Mouse (Mus musculus): Measurements from ENCODE around the gene Fam243.
A peak's percentile ranks its signal among the peaks of the same experiment; 100 is the strongest.

Fam243 gene

DNA sequence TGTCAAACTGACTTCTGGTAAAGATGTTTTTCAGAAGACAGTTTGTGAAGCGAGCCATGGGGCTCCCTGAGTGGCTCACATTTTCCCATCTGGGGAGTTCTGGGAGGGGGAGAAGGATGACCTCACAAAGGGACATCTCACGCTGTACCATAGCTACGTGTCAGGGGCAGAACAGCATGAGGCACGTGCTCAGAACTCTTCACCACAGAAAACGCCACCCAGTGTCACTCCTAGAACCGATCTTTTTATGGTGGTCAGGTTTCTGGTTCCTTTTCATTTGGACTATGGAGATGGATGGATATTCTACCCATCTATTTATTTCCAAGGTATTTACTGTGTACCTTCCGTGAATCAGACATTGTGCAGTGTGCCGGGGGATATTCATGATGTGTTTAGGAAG lies at the start of gene Fam243:
TSS of gene Fam243 (minus strand) at position 101 of the 400 bp plus-strand sequence.
- DNase-seq (ENCODE audit: extremely low spot score): no peak

DNA sequence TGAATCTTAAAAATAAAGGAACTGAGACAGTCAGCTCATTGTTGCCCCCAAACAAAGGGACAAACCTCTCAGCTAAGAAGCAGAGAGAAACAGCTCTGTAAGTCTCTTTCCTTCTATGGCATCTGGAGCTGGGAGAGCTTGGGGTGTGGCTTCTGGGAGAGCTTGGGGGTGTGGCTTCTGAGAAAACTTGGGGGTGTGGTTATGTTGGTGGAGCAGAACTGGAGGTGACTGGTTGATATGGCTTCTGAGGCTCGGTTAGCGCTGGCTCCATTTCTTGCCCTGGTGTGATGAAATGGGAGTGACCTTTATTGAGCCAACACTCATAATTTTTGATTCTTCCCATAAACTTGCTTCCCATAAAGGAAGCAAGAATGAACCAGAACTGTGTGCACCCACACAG lies 48.0 kb upstream of the Fam243 start:
- no peak for DNase-seq (ENCODE audit: extremely low spot score)

DNA sequence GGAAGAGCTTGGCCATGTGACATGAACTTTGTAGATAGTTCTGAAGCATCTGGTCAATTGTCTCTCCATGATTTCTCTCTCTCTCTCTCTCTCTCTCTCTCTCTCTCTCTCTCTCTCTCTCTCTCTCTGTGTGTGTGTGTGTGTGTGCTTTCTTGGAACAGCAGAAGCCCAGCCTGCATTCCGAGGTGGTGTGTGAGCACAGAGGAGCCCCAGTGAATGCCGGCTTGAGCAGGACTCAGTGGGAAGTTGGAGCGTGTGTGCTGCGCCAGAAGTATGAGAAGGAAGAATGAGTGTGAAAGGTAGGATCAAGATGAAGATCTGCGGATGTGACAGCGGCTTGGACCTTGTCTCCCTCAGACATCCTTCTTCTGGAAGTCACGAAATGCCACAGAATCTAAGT lies 44.2 kb upstream of the Fam243 start:
- DNase-seq (ENCODE audit: extremely low spot score): no peak

DNA sequence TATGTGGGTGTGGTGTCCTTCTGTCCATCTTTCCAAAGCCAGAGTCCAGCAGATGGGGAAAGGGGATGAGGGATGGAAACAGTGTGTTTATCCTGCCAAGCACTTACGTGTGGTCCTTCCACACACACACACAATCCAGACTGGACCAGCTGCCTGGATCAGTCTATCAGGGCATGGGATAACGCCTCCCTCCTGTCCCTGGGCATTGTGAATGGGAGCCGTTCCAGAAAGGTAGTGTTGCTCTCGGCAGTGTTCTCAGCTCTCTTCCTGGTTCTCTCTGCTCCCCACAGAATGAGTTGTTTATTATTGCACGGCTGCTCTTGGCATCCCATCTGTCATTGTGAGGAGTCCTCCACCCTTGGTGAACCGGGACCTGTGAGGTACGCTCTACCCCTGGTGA lies 39.5 kb upstream of the Fam243 start:
- no peak for DNase-seq (ENCODE audit: extremely low spot score)

DNA sequence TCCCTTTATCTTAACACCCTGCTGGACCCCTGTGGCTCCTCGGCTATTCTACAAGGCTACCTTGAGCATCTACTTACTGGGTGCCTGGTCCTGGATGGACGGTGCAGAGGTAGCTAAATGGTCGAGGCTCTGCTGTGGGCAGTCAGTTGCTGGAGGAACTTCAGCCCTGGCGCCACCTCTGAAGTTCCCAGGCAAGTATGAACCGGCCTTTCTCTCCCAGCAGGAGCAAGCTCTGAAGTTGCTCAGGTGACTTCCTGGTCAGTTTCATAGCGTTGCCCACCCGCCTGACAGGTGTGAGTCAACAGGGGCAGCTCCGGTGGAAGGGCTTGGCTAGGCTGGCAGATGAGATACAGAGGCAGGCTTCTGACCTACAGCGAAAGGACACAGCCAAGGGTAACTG lies 38.0 kb upstream of the Fam243 start, which contains the start of gene Kcne1:
TSS of gene Kcne1 (minus strand) at position 240 of the 400 bp plus-strand sequence.
- no peak for DNase-seq (ENCODE audit: extremely low spot score)

DNA sequence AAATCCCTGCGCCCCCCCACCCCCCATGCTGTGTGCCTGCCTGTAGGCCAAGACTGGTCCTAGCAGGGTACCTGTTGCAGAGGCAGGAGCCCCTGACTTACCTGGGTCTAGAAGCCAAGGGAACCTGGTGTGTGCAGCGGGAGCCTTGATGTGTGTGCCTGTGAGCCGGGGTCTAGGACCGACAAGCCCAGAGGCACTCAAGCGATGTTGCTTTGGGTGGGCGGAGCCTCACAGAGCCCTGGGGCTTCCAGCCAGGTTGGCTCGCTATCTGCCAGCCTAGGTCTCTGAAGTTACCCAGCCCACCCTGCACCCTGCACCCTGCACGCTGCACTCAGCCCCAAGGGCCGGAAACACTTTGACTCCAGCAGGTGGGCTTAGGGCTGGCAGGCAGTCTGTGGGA lies 37.5 kb upstream of the Fam243 start:
- no peak for DNase-seq (ENCODE audit: extremely low spot score)

DNA sequence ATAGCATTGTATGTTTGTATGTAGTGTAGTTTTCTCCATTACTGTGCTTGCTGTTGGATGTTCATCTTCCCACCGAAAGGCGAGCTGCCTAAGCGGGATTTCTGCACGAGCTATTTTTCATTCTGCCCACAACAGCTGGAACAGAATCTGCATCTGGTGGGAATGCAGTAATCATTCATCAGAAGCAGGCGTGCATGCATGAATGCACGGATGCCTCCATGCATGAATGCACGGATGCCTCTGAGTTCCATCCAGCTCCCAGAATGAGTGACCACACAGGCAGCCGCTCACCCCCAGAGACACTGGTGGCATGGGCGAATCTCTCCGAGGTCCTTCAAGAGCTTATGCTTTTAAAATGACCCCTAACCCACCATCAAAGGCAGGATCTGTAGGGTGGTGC lies 36.3 kb upstream of the Fam243 start:
- DNase-seq (ENCODE audit: extremely low spot score): no peak

DNA sequence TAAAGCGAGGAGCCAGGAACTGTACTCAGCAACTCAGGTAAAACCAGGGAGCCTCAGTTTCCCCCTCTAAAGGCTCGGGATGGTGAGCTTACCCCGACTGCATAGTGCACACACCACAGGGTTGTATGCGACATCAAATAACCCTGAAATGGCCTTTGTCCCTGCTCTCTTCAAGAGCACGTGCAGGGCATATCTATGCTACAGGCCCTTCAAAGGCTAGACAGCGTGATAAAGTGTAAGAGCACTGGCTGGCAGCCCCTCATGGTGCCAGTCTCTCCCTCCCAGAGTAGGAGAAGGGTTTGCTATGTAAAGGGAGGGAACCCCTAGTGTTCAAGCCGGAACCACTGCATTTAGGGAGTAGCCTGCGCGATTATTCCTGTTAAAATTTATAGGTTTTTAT lies 35.8 kb upstream of the Fam243 start:
- DNase-seq (ENCODE audit: extremely low spot score): no peak

DNA sequence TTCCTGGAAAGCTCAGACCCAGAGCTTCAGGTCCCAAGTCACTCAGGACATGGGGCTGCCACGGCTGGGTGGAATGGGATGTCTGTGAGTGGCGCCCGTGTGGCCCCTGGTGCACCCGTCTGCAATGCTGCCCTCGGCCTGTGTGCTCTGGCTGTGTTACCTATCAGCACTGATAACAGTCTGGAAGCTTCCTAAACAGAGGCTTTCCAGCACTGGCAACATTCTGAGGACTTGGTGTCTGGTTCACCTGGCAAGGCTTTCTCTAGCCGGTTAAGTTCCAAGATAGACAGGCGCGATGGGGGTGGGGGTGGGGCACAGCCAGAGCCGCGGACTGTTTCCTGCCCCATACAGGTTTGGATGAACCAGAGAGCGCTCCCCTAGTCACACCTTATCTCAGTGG lies 34.7 kb upstream of the Fam243 start:
- no peak for DNase-seq (ENCODE audit: extremely low spot score)

DNA sequence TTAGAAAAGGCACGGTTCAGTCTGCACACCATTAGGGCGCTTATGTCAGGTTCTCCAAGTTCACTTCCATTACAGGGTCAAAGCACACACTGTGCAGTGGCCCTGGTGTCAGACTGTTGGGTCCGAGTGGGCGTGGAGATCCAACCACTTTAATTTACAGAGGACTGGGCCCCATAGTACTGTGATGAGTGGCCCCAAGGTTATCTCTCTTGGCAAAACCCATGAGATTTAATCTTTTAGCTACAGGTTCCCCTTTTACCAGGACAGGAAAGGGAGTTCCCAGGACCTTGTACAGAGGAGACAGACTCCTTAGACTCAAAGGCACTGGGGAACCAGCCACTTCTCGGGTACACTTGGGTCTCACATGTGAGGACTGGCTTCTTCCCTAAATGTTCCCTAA lies 34.1 kb upstream of the Fam243 start:
- DNase-seq (ENCODE audit: extremely low spot score): no peak

DNA sequence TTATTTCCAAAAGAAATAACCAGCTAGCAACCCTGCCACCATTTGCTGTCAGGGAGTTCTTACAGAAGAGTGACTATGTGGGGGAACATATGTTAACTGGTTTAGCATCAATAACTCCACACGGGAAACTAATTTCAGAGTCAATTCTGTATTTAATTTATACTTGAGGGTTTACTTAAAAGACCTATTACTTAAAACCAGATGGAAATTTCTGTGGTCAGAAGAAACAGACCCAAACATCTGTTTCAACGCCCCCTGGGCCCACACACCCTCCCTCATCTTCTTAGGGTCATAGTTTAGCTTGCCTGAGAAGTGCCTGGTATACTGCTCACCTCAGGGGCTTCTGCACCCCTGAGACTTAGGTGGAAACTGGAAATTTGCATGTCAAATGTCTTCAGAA lies 32.7 kb upstream of the Fam243 start:
- no peak for DNase-seq (ENCODE audit: extremely low spot score)

DNA sequence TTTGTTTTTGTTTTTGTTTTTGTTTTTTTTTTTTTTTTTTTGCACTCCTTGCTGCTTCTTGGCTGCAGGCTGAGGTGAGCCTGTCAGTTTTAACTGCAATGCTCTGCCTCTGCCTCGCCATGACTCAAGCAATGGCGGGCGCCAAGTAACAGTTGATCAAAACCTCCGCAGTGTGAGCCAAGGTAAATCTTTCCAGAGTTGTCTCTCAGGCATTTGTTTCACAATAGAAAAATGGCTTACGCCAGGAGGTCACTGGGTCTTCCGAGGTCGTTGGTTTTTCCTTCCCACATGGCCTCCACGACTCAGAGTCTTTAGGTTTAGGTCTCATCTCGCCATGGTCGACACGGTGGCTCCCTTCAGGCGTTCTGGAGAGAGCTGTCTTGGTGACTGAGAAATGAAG lies 32.1 kb upstream of the Fam243 start:
- DNase-seq (ENCODE audit: extremely low spot score): no peak

DNA sequence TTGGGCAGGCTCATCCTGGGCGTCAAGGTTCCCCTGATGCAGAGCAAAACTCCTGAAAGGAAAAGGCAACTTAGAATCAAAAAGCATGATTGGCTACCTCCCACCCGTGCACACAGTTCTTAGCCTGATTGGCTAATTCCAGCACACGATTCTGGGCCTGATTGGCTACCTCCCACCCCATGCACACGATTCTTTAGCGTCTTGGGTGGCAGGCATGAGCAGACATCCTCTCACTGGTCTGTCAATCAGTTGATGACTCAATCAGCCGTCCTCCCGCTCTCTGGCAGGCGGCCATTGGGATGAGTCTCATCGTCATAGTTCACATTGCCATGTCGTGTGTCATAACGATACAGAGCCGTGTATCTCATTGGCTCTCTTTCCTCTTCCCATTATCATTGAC lies 27.7 kb upstream of the Fam243 start:
- DNase-seq (ENCODE audit: extremely low spot score): no peak

DNA sequence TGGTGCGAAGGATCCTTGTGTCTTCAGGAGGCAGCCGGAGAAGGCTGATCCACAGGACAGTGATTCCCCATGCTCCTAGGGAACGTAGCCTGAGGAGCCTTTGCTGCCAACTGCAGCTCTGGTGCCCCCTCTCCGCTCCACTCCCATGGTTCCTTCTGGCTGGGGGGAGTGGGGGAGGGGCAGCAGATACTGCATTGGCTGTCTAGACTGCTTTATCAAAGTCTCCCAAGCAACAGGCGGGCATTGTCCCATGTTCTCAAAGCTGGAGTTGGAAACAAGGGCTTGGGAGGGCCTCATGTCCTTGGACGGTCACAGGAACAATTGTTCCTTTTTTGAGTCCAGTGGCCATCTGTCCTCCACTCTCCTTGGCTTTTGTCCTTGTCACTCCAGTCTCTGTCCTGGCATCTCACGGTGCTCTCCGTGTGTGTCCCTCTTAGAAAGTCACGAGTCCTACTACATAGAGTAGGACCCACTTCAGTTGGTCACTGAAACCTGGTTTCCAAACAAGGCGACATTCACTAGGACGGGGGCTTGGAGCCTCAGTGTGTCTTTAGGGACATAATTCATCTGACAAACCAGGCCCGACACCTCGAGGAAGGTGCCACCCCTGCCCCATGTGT lies 25.2 kb upstream of the Fam243 start:
- peak; percentile 60 for DNase-seq (ENCODE audit: extremely low spot score)

DNA sequence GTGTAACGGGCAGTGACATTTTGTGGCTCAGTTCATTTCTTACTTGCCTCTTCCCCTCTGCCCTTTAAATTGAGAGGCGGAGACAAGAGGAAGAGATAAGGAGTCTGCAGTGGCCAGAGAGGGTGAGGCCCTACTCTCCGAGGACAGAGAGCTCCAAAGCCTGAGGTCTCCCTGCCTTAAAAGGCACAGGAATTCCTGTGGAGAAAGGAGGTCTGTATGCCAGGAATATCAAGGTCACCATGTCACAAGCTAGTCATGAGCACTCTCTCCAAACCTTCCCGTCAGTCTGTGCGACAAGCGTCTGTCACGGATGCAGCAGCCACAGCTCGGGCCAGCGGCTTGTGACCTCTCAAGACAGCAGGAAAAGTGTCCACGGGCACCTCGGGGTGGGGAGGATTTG lies 23.9 kb upstream of the Fam243 start:
- DNase-seq (ENCODE audit: extremely low spot score): no peak

DNA sequence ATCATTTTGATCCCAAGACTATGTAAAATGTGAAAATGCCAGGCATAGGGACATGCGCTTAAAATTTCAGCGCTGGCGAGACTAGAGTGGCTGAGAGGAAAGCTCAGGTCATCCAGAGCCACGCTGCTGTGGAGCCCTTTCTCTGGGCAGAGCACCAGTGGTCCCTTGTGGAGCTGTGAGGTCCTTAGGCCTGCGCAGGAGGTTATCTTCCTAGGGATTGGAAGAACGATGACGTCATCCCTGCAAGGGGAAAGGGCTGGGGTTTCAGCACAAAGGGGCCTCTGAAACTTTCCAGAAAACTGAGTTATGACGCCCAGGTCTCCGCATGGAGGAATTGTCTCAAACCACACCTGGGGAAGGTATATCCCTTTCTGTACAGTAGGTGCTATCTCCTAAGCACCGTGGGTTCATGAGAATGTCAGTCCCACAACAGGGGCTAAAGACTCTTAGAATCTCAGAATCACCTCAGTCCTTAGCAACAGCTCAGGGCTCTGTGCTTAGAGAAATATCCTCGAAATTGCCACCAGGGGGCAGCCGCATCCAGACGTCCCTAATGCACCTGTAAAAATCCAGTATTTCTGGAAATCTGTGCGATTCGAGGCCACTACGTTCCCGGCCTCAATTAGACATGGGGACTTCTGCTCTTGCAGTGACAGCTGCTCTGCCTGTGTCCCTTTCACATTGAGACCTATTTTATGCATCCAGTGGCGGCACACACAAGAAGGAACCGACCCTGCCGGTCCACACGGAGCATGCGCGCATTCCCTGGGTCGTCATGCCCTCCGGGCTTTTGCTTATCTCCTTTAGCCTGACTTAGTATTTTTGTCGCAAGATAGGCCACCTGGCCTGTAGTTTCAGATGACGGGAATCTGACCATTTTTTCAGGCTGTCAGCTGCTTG lies 19.6 kb upstream of the Fam243 start:
- peak; percentile 76 for DNase-seq (ENCODE audit: extremely low spot score)

DNA sequence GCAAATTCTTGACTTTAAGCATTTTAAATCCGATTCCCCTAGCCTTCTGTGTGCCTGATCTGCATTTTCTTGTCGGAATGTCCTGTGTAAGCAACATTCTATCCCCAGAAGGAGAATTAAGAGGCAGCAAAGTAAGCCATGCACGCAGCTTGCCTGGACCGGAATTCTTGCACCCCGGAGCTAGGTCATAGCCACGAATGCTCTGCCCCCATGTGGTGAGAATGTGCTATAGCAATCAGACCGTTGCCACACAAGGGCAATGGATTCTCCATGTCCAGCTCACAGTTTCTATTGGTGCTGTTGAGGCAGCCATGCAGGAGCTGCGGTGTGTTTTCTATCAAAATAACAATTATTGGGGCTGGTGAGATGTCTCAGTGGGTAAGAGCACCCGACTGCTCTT lies 15.0 kb upstream of the Fam243 start:
- peak; percentile 85 for DNase-seq (ENCODE audit: extremely low spot score)

DNA sequence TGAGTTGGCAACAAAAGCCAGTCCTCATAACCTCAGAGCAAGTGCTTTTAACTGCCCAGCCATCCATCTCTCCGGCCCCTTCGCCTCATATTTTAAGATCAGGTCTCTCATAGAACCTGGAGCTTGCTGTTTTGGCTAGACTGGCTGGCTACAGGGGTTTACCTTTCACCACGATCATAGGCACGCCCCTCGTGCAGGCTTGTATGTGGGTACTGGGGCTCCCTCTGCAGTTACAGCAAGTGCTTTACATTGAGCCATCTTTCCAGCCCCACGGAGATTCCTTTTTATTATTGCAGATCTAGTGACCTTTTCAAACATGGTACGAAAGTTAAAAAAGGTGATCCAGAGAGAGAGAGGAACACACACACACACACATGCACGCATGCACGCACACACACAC lies 13.4 kb upstream of the Fam243 start:
- no peak for DNase-seq (ENCODE audit: extremely low spot score)

DNA sequence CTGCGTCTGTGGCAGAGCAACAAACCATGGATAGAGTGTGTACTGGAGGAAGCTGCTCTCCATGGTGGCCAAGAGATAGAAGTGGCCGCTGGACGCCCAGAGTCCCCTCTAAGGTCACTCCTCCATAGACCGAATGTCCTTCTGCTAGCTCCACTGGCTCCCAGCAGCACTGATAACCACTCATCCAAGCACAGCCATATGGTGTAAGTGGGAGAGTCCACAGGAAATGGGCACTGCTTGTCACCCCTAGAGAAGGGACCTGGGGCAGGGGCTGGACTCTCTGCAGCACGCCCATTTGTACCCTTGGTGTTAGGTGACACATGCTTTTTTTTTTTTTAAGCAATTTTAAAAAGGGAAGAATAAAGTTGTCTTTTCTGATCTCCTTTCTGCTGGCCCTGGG lies 9.7 kb upstream of the Fam243 start:
- no peak for DNase-seq (ENCODE audit: extremely low spot score)

DNA sequence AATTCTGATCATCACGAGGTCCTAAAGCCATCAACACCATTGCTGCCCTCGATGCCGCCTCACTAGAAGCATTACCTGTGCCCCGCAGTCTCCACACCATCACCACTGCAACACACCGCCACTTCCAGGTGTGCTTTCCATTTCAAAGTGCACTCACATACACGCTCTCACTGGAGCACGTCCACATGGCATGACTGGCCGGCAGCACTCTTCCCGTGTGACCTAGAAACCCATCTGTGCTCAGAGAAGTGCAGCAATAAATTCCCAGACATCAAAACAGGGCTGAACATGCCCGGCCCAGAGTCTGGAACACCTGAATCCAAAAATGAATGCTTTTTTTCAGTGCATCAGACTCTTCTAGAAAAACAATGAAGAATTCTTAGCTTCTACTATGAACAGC lies 6.7 kb upstream of the Fam243 start:
- DNase-seq (ENCODE audit: extremely low spot score): no peak

DNA sequence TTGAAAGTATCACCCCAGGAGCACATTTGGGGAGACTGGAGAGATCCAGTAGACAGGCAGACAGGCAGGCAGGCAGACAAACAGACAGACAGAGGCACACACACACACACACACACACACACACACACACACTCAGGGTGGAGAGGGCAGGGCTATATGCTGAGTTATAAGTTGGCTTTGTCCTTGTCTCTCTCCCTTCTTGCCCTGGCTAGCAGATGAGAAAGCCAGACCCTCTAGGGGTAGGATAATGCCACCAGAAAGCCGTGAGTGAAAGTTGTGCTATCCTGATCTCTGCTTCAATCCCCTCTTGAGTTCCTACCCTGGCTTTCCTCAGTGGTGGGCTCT lies 3.8 kb upstream of the Fam243 start:
- no peak for DNase-seq (ENCODE audit: extremely low spot score)

DNA sequence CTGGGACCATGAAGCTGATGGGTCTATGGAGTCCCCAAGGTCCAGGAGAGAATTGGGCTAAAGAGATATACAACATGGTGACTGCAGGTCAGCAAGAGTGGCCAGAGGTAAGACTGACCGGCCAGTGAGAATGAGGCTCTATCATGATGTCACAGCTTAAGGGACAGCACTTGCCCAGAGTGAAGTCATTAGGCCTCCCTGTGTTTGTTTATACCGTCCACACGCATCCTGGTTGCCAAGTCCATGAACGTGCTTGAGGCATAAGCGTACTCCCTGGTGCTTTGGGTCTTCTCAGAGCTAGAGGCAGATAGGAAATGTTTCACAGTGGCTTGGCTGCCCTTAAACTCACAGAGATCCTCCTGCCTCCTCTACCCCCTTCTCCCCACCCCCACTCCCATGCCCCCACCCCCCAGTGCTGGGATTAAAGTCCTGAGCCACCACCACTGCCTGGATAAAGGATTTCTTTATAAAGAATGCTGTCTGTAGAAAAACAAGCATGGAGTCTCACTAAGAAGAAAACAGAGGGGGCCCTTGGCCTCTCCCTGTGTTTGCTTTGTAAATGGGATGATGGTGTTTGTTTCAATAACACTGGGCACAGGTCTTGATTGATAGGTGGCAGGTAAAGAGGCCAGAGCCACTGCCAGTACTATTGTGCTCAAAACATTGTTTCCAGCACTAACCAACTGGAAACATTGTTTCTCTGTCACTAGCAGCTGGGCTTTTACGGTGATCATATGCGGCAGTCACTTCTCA lies 3.2 kb upstream of the Fam243 start:
- DNase-seq (ENCODE audit: extremely low spot score): no peak

DNA sequence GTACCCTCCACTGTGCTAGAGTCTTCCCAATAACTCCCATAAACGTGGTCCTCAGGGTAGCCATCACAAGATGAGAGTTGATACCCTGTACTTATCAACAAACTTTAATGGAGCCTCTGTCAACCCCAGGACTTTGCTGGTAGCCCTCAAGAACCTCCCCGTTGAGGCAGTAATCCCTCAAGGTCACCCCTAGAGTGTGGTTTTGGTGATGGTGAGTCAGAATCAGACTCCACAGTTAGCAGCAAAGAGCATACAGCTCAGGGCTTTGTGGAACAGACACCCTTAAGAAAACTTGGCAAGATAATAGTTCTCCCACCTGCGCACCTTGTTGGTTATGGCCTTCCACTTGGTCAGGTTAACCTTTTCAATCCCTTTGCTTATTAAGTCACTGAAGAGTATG lies 880 bp downstream of the Fam243 start:
- DNase-seq (ENCODE audit: extremely low spot score): no peak

Data from embryo, embryonic 9.5 days (tissue).